Mouse (Mus musculus) heart, adult 9 months (tissue): ENCODE measurements at regions not wholly inside any gene's neighbourhood (a gene's known extent, or its start where the extent isn't known, plus 50 kb on each side); places are given as distances from the start of the nearest gene placed in this dataset.

ENCODE experiments used
- DNase-seq, 2 experiments: peaks; one replicate each; pipeline ENCODE4 v3.0.0; 2022; ENCODE audit warnings: low spot score in 2 of 2

DNA sequence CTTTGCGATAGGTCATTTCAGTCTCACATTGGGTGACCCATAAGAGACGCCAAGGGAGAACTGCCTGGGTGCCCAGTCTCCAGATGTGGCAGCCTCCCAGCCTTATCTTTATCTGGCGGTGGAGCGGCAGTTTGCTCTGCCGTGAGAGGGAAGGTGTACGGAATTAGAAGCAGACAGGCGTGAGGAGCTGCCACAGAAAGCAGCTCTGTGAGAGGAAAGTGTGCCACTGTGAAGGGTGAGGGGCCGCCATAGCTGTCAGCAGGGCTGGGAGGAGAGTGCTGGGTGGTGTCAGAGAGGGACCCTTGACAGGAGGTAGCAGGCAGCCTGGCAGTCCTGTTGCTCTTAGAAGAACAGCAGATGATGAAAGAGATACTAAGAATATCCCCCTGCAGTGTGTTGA, 375.0 kb downstream of the Cdh26 start:
- peak; percentile 51 to 60 for DNase-seq

DNA sequence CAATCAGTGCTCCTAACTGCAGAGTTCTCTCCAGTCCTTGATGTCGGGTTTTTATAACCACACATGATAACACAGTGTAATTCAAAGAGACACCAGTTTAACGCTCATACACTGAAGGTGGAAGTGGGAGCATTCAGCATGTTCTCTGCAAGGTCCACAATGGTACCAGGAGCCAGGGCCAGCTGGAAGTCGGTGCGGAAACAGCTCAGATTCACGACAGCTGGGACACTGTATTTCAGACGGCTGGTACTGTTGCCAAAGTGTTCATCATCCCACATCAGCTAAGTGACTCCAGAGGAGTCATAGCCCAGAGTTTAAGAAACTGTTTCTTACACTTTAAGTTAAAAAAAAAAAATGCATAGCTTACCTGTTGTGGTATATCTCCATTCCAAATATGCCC, 391.2 kb downstream of the Cdh26 start:
- DNase-seq: peak in 1 of 2 experiments; percentile 14

DNA sequence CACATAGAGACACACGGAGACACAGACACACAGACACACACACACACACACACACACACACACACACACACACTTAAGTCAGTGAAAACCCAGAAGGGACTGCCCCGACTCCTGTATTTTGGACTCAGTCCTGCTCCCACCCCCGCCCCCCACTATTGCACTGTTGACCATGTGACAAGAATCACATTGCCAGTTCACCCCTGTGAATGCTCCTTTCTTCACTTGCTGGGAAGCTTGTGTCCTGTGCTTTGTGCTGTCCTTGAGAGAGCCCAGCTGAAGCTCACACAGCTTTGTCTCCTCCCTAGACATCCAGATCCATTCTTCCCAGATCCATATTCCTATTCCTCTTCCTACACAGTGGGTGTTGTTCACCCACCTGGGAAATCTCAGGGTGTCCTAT, 400.0 kb downstream of the Cdh26 start:
- DNase-seq: no peak

DNA sequence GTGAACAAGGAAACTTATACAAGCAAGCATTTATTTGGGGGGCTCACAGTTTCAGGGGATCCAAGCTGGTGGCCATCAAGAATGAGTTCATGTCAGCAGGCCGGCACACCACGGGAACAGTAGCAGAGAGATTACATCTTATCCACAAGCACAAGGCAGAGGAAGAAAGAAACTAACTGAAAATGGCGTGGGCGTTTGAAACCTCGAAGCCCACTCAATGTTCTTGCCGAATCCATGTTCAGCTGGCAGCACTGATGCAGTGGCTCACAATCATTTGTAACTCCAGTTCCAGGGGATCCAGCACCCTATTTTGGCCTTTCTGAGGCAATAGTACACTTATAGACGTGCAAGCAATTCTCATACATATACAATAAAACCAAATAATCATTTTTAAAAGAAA, 404.7 kb downstream of the Cdh26 start:
- DNase-seq: no peak

DNA sequence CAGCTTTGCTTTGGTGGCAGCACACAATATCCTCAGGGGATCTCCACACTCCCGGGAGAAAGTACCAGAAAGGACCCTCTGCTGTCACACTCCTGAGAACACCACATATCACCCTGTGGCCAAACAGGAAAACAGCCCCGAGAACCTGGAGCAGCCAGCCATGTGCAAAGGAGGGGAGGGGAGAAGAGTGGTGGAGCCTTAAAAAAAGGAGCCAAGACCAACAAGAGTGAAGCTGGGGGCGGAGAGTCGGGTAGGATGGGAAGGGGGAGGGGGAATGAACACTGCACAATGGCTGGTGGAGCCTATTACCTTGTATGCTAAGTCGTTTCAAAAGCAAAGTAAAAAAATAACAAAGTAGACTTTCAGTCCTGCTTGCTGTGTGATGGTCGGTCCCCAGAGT, 408.2 kb downstream of the Cdh26 start:
- no peak for DNase-seq

DNA sequence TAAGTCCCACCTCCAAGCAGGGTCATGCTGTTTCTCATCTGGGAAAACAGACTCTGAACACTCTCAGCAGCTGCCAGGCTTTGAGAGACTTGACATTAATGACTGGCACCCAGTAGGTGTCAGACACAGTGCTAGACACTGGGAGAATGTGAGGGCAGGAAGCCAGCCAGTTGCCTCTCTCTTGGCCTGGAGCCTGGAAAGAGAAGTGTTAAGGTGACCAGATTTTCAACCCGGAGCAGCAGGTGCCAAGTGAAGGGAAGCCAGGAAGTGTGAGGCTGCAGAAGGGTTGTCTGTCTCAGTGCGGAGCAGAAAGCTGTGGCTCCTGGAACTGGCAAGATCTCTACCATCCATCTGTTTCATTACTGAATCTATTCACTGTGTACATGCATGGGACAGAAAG, 410.6 kb downstream of the Cdh26 start:
- DNase-seq: peak; percentile 82 to 90

DNA sequence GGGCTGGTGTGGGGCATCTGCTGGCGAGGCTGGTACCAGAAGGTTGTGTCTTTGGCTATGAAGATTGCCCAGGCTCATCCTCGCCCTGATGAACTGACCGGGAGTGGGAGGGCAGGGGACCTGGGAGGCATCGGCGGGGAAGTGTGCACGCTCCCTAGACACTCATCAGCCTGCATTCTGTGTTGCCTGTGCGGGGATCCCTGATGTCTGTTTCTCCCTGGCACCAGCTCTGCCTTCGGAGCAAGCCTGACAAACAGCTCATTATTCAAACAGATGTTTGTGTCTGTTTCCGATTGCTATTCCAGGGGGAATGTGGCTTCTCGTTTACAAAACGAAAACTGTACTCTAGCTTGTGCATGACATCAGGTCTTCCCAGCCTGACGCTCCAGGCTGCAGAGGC, 412.3 kb downstream of the Cdh26 start:
- DNase-seq: no peak

DNA sequence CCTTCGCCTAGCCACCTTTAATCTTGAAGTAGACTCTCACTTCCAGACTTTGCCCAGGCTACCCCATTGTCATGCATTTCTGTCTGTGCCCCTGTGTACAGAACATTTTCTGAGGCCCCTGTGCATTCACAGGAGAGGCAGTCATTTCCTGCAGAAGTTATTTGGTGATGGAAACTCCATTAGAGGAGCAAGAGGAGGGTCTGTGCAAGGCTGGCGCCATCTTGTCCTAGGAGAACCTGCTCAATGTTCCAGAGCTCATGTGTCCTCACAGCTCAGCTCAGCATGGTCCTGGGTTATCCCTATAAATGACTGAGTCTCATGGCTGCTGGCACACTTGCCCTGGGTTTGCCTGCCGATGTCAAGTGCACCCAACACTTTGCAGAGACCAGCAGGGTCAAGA, 413.1 kb downstream of the Cdh26 start:
- DNase-seq: no peak

DNA sequence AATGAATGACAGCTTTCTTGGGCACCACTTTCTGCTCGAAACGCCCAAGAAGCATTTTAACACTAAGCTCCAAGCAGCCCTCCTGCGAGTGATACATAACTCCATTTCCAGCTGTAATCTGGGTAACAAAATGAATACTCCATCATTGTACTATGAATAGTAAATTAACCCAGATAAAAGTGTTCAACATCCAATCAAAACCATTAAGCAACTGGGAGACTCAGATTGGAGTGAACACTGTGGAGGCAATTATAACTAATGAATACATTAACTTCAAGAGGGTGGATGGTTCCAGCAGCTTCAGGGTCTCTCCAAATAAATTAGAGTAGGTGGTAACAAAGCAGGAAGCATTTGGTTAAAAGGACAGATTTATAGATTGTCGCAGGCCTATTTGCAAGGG, 414.2 kb downstream of the Cdh26 start:
- no peak for DNase-seq

DNA sequence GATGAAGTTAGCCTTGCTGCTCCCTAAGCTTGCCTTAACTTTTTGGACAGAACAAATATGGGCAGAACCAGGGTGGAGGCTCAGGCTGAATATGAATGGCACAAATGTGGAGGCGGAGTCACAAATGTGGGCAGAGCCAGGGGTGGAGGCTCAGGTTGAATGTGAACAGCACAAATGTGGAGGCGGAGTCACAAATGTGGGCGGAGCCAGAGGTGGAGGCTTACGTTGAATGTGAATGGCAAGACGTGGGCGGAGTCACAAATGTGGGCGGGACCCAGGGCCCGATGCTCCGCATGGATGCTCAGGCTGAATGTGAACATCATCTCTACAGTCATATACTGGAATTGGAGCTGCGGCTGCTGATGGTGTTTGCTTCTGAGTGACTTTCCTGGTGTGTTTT, 420.0 kb downstream of the Cdh26 start:
- DNase-seq: no peak

DNA sequence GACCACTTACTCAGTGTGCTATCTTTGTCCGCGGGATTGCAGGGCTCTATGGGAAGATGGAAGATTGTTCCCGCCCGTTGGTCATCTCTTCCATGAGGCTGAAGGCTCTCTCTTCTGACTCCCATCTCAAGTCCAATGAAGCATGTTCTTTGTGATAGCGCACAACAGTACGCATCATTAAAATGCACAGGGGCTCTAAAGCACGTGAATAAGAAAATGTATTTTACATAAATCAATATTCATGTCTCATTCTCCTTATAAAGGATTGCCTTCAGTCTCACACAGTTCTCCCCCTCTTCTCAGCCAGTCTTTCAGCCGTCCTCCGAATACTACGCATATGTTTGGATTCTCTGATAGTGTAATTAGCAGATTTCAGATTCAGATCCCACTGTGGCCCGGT, 420.4 kb downstream of the Cdh26 start:
- DNase-seq: no peak

DNA sequence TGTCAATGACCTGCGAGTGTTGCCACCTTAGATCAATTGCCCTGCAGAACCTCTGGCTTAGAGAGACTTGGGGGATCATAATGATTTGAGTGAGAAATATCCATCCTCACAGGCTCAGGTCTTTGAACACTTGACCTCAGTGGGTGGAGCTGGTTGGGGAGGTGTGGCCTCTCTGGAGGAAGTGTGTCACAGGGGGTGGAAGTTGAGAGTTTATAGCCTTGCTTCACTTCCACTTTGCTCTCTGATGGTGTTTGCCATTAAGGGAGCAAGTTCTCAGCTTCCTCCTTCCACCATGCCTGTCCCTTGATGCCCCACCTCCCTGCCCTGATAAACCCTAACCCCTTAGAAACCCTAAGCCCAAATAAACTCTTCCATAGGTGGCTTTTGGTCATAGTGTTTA, 423.7 kb downstream of the Cdh26 start:
- DNase-seq: no peak

DNA sequence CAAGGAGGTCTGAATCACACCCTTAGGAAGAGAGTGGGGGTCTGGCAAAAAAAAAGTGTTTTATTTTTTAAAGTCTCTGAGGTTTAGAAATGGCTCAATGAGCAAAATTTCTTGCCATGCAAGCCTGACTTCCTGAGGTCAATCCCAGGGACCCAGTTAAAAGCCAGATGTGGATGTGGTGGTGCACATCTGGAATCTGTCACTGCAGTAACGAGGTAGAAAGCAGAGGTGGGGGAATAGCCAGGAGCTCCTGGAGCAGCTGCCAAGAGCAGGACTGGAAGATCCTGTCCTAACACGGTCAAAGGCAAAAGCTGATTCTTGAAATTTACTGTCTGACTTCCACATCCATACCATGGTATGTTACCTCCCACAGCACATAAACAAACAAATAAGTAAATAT, 424.4 kb downstream of the Cdh26 start:
- no peak for DNase-seq

DNA sequence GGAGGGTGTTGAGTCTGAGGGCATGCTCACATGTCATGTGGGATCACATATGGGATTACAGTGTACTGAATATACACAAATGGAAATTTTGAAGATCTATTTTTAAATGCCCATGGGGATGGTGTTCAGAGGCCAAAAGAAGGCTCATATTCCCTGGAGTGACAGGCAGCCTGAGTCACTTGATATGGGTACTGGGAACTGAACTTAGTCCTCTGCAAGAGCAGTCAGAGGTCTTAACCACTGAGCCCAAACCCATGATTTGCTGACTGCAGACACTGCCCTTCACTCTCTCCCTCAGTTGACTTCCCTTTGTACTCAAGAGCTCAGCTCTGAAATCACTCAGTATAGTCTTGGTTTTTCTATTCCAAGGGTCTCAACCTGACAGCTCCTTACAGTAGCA, 432.3 kb downstream of the Cdh26 start:
- DNase-seq: no peak

DNA sequence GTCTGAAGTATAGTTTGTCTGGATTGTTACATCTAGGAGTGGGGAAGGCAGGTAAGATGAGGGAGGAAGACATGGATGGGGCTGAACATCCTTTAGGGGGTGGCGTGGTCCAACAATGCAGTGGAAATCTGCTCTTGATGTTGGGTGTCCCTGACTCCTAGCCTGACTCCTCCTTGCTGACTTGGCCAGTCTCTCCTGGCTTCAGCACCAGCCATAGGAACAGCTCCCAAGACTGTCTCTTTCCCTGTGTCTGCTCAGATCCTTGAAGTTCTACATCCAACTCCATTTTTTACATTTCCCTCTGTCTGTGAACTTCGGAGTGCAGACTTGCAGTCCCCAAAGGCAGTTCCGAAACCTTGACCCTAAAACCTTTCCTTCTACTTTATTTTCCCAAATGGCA, 436.8 kb downstream of the Cdh26 start:
- DNase-seq: no peak

DNA sequence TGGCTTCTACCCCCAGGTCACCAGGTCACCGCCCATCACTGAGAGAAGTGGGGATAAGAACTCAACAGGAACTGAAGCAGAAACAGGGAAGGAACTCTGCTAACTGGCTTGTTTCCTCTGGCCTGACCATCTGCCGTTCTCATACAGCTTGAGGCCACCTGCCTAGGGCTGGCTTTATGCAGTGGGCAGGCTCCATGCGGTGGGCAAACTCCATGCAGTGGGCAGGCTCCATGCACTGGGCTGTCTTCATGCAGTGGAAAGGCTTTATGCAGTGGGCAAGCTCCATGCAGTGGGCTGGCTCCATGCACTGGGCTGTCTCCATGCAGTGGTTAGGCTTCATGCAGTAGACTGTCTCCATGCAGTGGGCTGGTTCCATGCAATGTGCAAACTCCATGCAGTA, 438.8 kb downstream of the Cdh26 start:
- no peak for DNase-seq

DNA sequence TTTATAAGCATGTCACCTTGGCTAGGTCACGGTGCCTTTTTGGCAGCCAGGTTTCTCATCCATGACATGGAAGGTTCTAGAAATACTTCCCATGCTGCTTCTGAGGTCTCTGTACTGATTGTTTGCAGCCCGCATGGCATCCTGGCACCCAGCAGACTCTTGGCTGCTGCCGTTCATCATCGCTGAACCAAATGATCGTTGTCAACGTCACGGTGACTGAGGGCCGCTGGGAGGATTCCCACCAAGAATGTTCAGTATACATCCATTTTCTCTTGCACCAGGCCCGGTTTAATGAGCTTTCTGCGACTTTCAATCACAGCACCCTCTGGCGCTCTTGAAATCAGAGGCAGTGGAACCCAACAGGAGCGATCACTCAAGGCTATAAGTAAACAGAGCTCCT, 448.1 kb downstream of the Cdh26 start:
- DNase-seq: no peak

DNA sequence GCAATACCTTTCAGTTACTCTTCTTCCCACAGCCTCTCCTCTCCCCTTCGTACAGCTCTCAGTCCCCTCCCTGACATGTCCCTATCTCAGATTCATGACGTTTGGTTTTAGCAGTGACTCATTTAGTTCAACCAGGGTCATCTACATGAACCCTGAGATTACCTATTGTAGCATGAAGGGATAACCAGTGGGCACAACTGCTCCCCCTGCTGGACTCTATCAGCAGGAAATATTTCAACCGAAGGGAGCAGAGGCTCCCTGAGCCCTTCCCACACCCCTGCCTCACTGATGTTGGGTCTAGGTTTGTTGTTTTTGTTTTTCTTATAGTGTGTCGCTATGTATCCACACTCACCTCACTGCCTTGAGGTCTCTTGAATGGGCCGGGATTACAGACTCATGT, 455.4 kb downstream of the Cdh26 start:
- DNase-seq: no peak

DNA sequence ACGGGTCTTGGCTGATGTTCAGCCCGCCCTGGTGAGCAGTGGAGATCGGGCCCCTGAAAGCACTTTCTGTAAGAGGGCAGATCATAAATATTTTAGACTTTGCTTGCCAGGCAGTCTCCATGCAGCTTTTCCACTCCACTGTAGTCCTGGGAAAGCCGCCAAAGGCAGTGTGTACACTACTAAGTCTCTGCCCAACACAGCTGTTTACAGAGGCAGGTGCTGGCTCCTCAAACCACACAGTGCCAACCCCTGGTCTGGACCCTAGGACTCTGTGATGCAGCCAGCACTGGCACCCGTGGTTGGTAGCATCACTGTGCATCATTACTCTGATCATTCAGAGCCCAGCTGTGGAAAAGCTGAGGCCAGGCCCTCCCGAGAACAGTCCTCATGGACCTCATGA, 458.4 kb downstream of the Cdh26 start:
- peak in 1 of 2 experiments; percentile 8 for DNase-seq

DNA sequence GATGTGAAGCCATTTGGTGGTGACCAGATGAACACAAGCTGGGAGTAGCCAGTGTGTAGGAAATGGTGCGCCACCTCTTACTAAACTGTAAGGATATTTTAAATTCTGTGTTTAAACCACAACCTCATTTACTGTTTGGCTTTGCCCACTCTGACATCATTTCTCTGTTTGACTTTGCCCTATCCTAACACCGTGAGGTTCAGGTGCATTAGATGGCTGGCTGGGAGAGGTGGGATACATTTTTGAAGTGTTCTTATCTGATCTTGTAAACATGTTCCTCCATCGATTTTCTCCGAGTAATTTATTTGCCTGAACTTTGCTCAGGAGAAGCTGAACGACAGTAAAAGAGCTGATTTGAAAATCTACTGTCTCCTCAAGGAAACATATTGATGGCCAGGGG, 472.1 kb downstream of the Cdh26 start:
- DNase-seq: no peak

DNA sequence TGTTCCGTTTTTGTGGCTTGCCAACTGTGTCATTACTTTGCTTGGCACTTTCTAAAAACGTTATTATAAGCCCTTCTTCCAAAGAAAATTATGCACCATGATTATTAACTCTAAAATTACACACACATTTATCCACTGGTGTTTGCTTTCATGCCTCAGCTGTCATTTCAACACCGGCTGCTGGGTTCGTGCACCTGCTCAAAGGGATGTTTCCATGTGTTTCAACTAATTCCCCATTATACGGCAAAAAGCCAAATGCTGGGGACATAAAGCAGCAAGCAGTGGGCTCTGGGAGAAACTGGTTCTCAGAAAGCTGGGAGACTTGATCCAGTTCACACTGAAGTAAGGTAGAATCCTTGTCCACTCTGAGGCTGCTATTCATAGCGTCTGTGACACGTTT, 479.0 kb downstream of the Cdh26 start:
- DNase-seq: no peak

DNA sequence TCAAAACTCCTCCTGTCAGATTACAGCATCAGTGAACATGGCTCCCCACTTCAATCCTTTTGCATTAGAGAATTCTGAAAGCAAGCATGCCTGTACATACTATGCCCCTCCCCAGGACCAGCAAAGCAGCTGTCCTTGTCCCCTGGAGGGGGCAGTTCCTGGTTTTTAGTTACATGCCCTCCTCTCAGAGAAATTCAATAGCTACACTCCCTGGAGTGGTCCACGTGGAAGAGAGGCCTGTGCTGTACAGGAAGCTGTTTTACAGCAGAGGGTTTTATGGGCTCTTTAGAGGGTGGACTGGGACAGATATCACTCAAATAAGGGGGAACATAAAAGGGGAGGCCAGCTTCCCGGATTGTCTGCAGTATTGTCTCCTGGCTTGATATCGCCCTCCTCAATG, 481.3 kb downstream of the Cdh26 start:
- no peak for DNase-seq

DNA sequence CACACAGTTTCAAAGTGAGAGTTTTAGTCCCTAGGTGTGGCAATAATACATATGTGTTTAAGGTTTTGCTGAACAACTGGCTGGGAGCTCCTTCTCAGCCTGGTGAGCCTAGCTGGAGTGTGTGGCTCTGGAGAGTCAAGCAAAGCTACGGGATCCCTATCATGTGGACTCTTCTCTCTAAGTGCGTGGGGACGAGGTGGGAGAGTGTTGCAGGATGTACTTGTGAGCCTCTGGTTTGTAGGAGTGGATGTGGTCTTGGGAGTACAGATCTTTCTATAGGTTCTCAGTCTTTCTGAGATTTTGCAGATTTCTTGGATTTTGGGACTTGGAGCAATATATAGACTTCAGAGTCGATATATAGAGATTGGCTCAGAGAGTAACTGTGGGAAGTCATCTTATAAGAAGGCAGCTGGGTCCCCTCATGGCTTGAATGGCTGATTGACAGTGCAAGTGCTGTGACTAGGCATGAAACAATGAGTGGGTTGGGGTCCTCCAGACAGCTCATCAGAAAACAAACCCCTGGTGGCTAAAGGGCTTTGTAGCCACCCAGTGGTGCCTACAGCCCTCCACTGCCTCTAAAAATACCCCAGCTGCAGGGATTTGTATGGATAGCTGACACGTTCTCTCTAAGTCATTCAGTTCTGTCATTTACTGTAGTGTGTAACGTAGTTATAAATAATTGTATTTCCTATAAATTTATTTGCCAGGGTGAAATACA, 486.1 kb downstream of the Cdh26 start:
- DNase-seq: no peak

DNA sequence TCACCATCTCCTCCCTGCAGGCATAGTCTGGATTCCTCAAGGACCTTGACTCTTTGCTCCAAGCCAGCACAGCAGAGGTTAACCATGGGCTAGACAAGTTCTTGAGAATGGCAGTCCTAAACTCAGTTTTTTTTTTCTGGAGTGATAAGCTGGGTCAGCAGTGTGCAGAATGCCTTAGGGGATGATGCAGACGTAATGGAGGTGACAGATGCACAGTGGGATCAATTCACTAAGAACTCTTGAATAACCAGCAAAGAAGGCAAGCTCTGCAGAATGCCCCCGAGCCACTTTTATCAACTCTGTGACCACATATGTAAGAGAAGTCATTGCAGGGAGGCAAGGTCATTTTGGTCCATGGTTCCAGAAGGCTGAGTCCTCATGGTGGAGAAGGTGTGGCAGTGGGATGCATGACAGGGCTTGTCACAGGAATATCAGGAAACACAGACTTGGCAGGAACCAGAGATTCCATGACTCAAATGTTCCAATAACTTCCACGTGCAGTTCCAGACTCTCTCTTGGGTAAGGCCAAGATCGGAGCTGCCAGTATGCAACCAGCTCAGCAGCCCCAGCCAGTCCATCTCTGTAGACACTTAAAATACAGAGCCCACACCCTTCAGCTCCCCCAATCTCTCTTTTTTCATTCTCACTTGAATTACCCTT, 494.3 kb downstream of the Cdh26 start:
- DNase-seq: peak; percentile 40 to 66
